Mouse (Mus musculus) forebrain, embryonic 15.5 days (tissue): ENCODE data around the gene Whrn. TPM values are rescaled to one million over a fixed set of nuclear protein-coding genes. Genes with fewer than 3 reads are reported as not detected.

Experiments used
- ATAC-seq: fragments of 200-750 bp; cut with Nextera tagmentation; replicated peaks from 2 replicates; pipeline ENCODE4 v1.8.0; 2017; ENCODE audit warnings: mild to moderate bottlenecking, moderate TSS enrichment, moderate library complexity
- H3K27ac ChIP-seq: fragments of 300-500 bp; sonication (generic); replicated peaks from 2 replicates; pipeline ENCODE4 v1.5.1; 2015; ENCODE audit warnings: mild to moderate bottlenecking, inconsistent platforms
- H3K27me3 ChIP-seq: fragments of 300-500 bp; sonication (generic); 2 replicates; pipeline ENCODE4 v1.6.1; 2015; ENCODE audit warnings: inconsistent platforms
- H3K36me3 ChIP-seq: fragments of 300-500 bp; sonication (generic); 2 replicates; pipeline ENCODE4 v1.6.1; 2015; ENCODE audit warnings: mild to moderate bottlenecking, inconsistent platforms
- H3K4me1 ChIP-seq: fragments of 300-500 bp; sonication (generic); 2 replicates; pipeline ENCODE4 v1.6.1; 2015; ENCODE audit warnings: inconsistent platforms
- H3K4me2 ChIP-seq: fragments of 300-500 bp; sonication (generic); replicated peaks from 2 replicates; pipeline ENCODE4 v1.6.1; 2015; ENCODE audit warnings: mild to moderate bottlenecking, inconsistent platforms
- H3K4me3 ChIP-seq: fragments of 300-500 bp; sonication (generic); 2 replicates; pipeline ENCODE4 v1.5.1; 2015; ENCODE audit warnings: mild to moderate bottlenecking, inconsistent platforms
- H3K9ac ChIP-seq: fragments of 300-500 bp; sonication (generic); replicated peaks from 2 replicates; pipeline ENCODE4 v1.6.1; 2015; ENCODE audit warnings: mild to moderate bottlenecking, inconsistent platforms
- H3K9me3 ChIP-seq: fragments of 300-500 bp; sonication (generic); 2 replicates; pipeline ENCODE4 v1.6.1; 2016; ENCODE audit warnings: inconsistent platforms
- WGBS: fragments of 180-500 bp; shearing (Covaris S2); methylation state at CpG from one replicate; pipeline ENCODE4 v1.1.7; 2015; ENCODE audit warnings: mixed read lengths; 5-methylcytosine and 5-hydroxymethylcytosine counted together
- polyA plus RNA-seq: library from polyadenylated mRNA; unstranded; fragments of >200 nt; fragmentation: Nextera tagmentation; extraction: Ambion mirVana; gene quantifications from 2 replicates; pipeline ENCODE4 v1.2.1, GENCODE M21; 2015

Gene Whrn
- polyA plus RNA-seq, 1 experiment from 2014 or later = 7.7 TPM

DNA sequence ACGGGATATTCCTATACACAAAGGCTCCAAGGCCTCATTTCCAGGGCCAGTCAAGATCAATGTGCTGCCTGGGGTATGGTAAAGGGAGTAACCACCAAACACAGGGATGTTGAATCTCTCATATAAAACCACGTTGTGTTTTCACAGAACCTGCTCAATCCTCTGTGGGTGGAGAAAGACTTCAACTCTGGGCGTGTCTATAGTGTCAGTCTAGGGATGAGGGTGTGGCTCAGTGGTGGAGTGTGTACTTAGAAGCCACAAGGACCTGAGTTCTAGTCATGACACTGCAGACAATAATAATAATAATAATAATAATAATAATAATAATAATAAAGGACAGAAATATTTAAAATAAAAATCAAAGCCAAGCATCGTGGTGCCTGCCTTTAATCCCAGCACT, 111.5 kb downstream of the Whrn start:
- 89% methylated on average over 4 of the region's 4 CpGs for WGBS
- peaks cover 34% of the 10 kb centered on the region for H3K36me3 ChIP-seq

DNA sequence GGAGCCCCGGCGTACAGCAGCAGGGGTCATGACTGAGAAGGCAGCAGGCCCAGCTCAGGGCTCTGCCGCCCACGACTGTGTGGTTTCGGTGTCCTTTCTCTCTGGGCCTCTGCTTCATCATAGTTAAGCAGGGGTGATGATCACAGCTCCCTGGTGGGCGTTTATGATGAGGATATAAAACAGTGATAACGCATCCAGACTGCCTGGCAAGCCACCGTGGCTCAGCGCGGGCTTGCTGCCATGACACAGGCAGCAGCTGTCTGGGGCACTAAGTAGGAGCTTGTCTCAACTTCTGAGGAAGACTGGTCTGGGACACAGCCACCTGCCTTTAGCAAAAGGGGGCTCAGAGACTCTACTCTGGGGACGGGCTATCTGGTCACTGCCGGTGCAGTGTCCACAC, 112.3 kb downstream of the Whrn start:
- no peak for ATAC-seq

More for the DNA sequence above, 111.5 kb downstream of the Whrn start:
- no peak for ATAC-seq
- no peak overlapping the region for H3K9ac ChIP-seq
- H3K27ac ChIP-seq = no peak overlapping the region
- no peak overlapping the region for H3K4me3 ChIP-seq
- no peaks in the 10 kb centered on the region for H3K9me3 ChIP-seq
- no peaks in the 10 kb centered on the region for H3K27me3 ChIP-seq
- H3K4me1 ChIP-seq = peaks cover 22% of the 10 kb centered on the region
- H3K4me2 ChIP-seq = no peak overlapping the region

DNA sequence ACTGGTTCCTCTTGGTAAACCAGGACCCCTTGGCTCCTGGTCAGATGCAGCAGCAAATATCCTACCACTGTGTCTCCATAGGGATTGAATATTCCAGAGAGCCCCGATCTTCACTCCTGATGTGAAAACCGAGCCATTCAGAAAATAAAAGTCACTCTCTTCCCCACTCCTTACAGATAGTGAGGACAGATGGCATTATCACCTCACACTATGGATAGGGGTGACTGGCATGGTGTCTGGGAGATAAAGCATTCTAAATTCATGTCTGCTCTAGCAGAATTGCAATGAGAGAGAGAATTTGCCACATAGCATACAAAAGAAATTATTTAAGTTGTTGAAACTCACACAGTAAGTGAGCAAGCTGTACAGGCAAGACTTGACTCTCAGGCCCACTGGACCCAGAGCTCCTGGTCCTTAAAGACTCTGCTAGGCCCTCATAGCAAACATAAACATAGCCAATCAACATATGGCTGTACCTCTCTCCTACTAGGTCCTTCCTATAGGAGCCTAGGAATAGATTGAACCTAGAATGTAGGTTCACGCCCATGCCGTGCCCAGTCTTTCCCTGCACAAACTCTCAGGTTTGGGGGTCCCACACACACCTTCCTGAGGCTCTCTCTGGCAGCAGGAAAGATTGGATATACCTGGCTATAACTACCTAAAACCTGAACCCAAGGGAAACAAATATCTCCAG, 113.0 kb downstream of the Whrn start:
- WGBS = 84% methylated on average over 4 of the region's 4 CpGs
- ATAC-seq = no peak
- H3K4me3 ChIP-seq = no peak overlapping the region
- H3K27ac ChIP-seq = no peak overlapping the region
- peaks cover 45% of the 10 kb centered on the region for H3K36me3 ChIP-seq
- no peak overlapping the region for H3K9ac ChIP-seq
- 0 out of 2 replicates have a peak, but pooled peaks cover 8% of the 10 kb centered on the region for H3K4me1 ChIP-seq
- no peak overlapping the region for H3K4me2 ChIP-seq
- no peaks in the 10 kb centered on the region for H3K9me3 ChIP-seq
- no peaks in the 10 kb centered on the region for H3K27me3 ChIP-seq

More for the DNA sequence above, 112.3 kb downstream of the Whrn start:
- Histone ChIP-seq H3K4me1 (peaks cover 14% of the 10 kb centered on the region), H3K9me3 (no peaks in the 10 kb centered on the region), H3K27me3 (no peaks in the 10 kb centered on the region), H3K36me3 (peaks cover 42% of the 10 kb centered on the region), H3K9ac (no peak overlapping the region), H3K27ac (no peak overlapping the region), H3K4me3 (no peak overlapping the region), H3K4me2 (no peak overlapping the region)
- 79% methylated on average over 12 of the region's 12 CpGs for WGBS

DNA sequence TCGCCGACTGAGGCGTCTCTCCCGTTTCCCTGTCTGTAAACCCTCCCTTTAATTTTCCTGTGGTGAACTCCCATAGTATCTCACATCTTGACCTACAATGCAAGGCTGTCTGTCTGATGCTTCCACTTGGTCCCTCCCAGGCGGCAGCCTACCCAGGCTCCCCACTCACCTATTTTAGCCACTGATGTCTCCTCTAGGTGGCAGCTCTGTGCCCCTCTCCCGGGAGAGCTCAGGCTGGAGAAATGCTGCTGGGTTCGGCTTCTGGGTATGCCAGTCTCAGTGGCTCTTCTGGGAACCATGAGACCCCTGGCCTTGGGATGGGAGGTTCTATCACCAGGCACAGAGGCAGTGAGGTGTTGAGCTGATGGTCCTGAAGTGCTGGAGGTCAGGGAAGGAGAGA, 118.3 kb downstream of the Whrn start:
- Histone ChIP-seq H3K4me1 (peaks cover 10% of the 10 kb centered on the region), H3K27me3 (no peaks in the 10 kb centered on the region), H3K27ac (no peak overlapping the region), H3K9me3 (no peaks in the 10 kb centered on the region), H3K4me2 (no peak overlapping the region), H3K36me3 (peaks cover 45% of the 10 kb centered on the region), H3K9ac (no peak overlapping the region), H3K4me3 (no peak overlapping the region)
- WGBS = 60% methylated on average over 7 of the region's 7 CpGs
- no peak for ATAC-seq

DNA sequence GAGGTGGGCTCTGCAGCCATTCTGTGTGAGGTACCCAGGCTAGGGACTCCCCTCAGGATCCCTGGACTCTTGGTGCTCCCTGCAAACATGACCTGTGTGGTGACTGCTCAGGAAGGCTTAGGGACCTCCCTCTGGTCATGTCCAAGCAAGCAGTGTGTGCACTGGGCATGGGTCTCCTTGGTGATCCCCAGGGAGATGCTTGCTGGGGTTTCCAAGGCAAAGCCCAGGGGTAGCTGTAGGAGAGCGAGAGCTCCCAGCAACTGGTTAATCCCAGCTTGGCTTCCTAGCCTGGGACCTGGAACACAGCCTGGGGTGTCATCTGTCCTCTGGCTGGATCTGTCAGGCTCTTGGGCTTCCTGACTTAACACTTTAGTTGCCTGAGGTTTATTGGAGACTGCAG, 120.4 kb downstream of the Whrn start:
- no peak overlapping the region for H3K9ac ChIP-seq
- peaks cover 10% of the 10 kb centered on the region for H3K4me1 ChIP-seq
- H3K36me3 ChIP-seq = peaks cover 42% of the 10 kb centered on the region
- H3K9me3 ChIP-seq = no peaks in the 10 kb centered on the region
- H3K4me3 ChIP-seq = no peak overlapping the region
- WGBS = 36% methylated on average over 1 of the region's 1 CpGs
- H3K4me2 ChIP-seq = no peak overlapping the region
- no peaks in the 10 kb centered on the region for H3K27me3 ChIP-seq
- peak; percentile 29; the same call in 1 of the 2 replicates for ATAC-seq
- H3K27ac ChIP-seq = no peak overlapping the region

DNA sequence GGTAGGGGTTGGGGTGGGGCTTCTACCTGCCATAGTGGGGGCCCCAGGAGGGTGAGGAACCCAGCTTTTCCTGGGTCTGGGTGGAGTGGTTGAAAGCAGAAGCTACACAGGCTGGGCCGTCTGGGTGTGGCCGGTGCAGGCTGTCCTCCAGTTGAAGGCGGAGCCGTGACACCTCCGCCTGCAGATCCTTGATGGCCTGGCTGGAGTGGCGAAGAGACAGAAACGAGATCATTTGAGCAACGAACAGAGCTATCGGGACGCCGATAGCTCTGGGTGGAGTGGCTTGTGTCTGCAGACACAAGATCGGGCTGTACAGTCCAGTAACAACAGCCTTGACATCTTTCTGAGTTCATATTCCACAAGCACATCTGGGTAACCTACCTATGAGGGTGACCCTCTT, 121.5 kb downstream of the Whrn start:
- H3K4me2 ChIP-seq = no peak overlapping the region
- H3K4me3 ChIP-seq = no peak overlapping the region
- no peak overlapping the region for H3K9ac ChIP-seq
- 91% methylated on average over 12 of the region's 12 CpGs for WGBS
- no peak overlapping the region for H3K27ac ChIP-seq
- ATAC-seq = no peak
- H3K9me3 ChIP-seq = no peaks in the 10 kb centered on the region
- no peaks in the 10 kb centered on the region for H3K27me3 ChIP-seq
- H3K4me1 ChIP-seq = peaks cover 10% of the 10 kb centered on the region
- peaks cover 33% of the 10 kb centered on the region for H3K36me3 ChIP-seq

DNA sequence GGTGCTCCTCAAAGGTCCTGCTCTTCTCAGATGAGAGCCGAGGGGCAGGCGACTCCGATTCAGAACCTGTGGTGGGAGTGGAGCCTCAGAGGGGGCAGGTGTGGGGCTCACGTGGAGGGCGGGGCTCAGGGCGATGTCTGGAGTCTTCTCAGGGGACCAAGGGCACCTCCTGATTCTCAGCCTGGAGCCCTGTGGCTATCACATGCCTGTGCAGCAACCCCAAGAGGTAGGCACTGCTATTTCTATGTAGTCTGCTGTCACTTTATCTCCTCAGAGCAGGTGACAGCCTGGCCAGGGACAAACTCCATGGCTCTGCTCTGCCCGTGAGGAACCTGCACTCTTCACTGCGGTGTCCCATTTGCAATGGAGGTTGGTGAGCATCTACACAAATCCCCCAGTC, 122.4 kb downstream of the Whrn start:
- WGBS = 92% methylated on average over 8 of the region's 8 CpGs
- no peaks in the 10 kb centered on the region for H3K9me3 ChIP-seq
- no peak overlapping the region for H3K9ac ChIP-seq
- H3K4me2 ChIP-seq = no peak overlapping the region
- H3K27me3 ChIP-seq = no peaks in the 10 kb centered on the region
- ATAC-seq = no peak
- peaks cover 28% of the 10 kb centered on the region; the same call in 1 of the 2 replicates for H3K36me3 ChIP-seq
- no peak overlapping the region for H3K27ac ChIP-seq
- H3K4me3 ChIP-seq = no peak overlapping the region
- peaks cover 10% of the 10 kb centered on the region for H3K4me1 ChIP-seq

DNA sequence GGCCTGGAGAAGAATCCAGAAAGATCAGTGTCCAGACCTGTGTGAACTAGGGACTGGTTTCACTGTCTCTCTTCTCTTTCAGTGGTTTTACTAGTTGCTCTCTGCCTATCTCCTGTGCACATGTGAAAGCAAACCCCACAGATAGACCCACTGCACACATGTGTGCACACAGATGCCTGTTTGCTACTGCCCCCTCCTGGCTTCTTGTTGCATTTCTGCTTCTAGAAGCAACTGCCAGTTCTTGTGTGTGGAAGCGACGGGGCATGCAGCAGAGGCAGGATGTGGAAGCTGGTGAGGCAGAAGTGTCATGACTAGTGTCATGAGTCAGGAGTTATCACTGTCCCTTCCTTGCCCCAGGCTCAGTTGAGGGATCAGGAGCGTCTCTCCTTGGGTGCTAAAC, 123.9 kb downstream of the Whrn start:
- Histone ChIP-seq H3K4me3 (no peak overlapping the region), H3K9ac (no peak overlapping the region), H3K36me3 (peaks cover 31% of the 10 kb centered on the region; the same call in 1 of the 2 replicates), H3K4me2 (no peak overlapping the region), H3K4me1 (peaks cover 10% of the 10 kb centered on the region), H3K9me3 (no peaks in the 10 kb centered on the region), H3K27ac (no peak overlapping the region), H3K27me3 (no peaks in the 10 kb centered on the region)
- 67% methylated on average over 3 of the region's 3 CpGs for WGBS
- no peak for ATAC-seq

DNA sequence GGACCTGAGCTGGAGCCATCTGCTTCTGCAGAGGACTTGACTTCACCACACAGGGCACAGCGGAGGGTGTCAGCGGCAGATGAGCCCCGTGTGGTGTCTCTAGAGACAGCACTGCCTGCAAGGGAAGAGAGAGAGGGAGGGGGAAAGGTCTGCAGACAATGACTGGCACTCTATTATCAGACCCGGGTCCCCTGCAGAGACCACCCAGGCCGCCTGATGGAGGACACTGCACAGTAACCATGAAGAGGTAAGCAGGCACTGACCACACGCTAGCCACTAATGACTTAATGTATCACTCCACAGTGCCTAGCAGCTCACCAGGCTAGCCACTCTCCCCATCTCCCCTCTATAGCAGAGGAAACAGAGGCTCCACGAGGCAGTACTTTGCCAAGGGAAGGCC, 124.9 kb downstream of the Whrn start:
- Histone ChIP-seq H3K36me3 (peaks cover 24% of the 10 kb centered on the region; the same call in 1 of the 2 replicates), H3K4me1 (peaks cover 10% of the 10 kb centered on the region), H3K9me3 (no peaks in the 10 kb centered on the region), H3K27me3 (no peaks in the 10 kb centered on the region), H3K9ac (no peak overlapping the region), H3K4me2 (no peak overlapping the region), H3K4me3 (no peak overlapping the region), H3K27ac (no peak overlapping the region)
- 47% methylated on average over 7 of the region's 7 CpGs for WGBS
- no peak for ATAC-seq

DNA sequence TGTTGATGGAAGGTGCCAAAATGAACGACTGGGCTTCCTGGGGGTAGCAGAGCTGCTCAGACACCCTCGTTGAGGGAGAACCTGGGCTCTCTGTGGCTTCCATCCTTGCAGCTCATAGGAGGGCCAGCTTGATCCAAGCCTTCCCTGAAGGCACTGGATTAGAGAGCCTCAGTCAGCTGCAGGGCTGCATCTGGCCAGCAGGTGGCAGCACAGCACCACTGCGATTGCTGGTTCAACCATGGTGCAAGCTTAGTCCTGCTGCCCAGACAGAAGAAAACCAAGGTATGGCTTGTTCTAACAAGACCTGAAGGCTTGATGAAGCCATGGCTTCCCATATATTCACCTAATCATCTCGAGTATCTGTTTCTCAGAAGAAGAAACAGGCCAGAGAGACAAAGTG, 127.2 kb downstream of the Whrn start:
- peak; percentile 63 for ATAC-seq
- peaks cover 21% of the 10 kb centered on the region; the same call in 1 of the 2 replicates for H3K36me3 ChIP-seq
- no peak overlapping the region for H3K27ac ChIP-seq
- H3K4me2 ChIP-seq = no peak overlapping the region
- WGBS = 10% methylated on average over 4 of the region's 4 CpGs
- H3K27me3 ChIP-seq = no peaks in the 10 kb centered on the region
- no peak overlapping the region for H3K4me3 ChIP-seq
- no peak overlapping the region for H3K9ac ChIP-seq
- no peaks in the 10 kb centered on the region for H3K4me1 ChIP-seq
- no peaks in the 10 kb centered on the region for H3K9me3 ChIP-seq

Other genes starting within 250 kb of the Whrn start
- gene Orm1, start 151.4 kb downstream of the Whrn start, polyA plus RNA-seq = not detected in 2 replicates
- gene Orm3, start 139.8 kb downstream of the Whrn start, polyA plus RNA-seq = not detected in 2 replicates
- gene Orm2, start 133.5 kb downstream of the Whrn start, polyA plus RNA-seq = not detected in 2 replicates
- 12.4 and 16.0 TPM in 2 replicates for gene Akna, start 92.6 kb downstream of the Whrn start, polyA plus RNA-seq
- gene Atp6v1g1, start 48.8 kb upstream of the Whrn start, polyA plus RNA-seq = 452 and 469 TPM in 2 replicates
- 4.6 and 5.8 TPM in 2 replicates for gene Tmem268, start 62.8 kb upstream of the Whrn start, polyA plus RNA-seq
- gene Gm11213, start 109.3 kb upstream of the Whrn start, polyA plus RNA-seq = not detected in 2 replicates
- not detected in 2 replicates for gene Tex48, start 126.4 kb upstream of the Whrn start, polyA plus RNA-seq
- gene Gm11214, start 167.4 kb upstream of the Whrn start, polyA plus RNA-seq = not detected in 2 replicates
- not detected in 2 replicates for gene Tnfsf15, start 249.1 kb upstream of the Whrn start, polyA plus RNA-seq